Mouse (Mus musculus) mouse embryonic stem cell (cell line): Measurements from ENCODE around the gene Hspa8.

Experiments used
- in situ Hi-C, 2 experiments: fragments of 300-500 bp; cut with MboI; formaldehyde crosslinking; loops; 1 replicate in 1 of 2; 3 replicates in 1 of 2; pipeline ENCODE4 v1.14.3; 2019 to 2020; ENCODE audit warnings: low sequenced_read_pairs in 2 of 2, low pct_unique_long_range_greater_than_20kb in 1 of 2, mixed read lengths in 1 of 2; ENCODE audit not compliant: unreplicated experiment in 1 of 2

Gene Hspa8

GRCm38 (mm10) chr9:40800675-40801612 lies at the start of gene Hspa8:
Gene Hspa8 (plus strand): TSS chr9:40800984.
- in situ Hi-C loops, result loop anchor here in 1 of 2 experiments (5.0 kb wide), 1 partner anchor 34 kb away; no protein-coding TSS in a partner anchor

DNA sequence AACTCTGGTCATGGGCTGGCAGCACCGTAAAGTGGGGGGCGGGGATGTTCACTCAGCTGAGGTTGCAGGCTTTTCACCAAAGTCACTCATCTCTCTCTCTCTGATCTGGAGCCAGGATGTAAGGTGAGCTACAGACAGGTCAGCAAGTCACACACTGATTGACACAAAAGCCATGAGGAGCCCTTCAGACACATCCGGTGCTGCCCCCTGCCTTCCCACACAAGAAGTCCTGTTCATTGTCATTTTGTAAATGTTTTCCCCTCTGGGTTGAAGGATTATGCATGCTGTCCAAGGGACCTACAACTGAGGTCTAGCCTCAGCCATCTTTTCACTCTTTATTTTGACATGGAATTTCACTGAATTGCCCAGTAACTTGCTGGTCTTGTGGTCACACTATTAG lies 49.0 kb upstream of the Hspa8 start:
- in situ Hi-C loops, result loop anchor here (5.0 to 25.0 kb wide), 2 partner anchors 124 to 339 kb away; no protein-coding TSS in a partner anchor

- in situ Hi-C loops, result loop anchor here in 1 of 2 experiments (25.0 kb wide), 1 partner anchor 344 kb away; no protein-coding TSS in a partner anchor
Observed at GRCm38 (mm10) chr9:40756401-40756800, 44.4 kb upstream of the Hspa8 start.

DNA sequence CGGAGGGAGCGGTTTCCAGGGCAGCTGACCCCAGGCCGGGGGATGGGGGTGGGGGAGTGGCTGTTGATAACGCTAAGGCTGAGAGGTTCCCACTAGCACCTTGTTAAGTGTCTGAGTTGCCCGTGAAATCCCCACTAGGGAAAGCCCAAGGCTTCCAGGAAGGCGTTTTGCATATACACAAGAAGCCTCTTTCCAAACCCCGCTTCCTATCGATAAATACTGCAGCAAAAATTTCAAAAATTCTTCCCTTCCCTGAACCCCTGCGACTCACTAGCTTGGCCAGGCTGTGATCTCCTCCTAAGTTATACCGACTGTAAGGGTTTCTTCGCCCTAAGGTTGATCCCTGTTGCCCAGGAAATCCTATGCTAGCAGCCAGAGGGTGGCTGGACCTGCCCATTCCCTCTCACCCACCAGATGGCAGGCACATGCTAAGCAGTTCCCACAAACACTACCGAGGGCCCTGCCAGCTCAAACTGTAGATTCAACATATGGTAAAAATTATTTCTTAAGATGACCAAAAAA lies 43.6 kb upstream of the Hspa8 start:
- in situ Hi-C loops, result loop anchor here in 1 of 2 experiments (25.0 kb wide), 1 partner anchor 345 kb away; no protein-coding TSS in a partner anchor

DNA sequence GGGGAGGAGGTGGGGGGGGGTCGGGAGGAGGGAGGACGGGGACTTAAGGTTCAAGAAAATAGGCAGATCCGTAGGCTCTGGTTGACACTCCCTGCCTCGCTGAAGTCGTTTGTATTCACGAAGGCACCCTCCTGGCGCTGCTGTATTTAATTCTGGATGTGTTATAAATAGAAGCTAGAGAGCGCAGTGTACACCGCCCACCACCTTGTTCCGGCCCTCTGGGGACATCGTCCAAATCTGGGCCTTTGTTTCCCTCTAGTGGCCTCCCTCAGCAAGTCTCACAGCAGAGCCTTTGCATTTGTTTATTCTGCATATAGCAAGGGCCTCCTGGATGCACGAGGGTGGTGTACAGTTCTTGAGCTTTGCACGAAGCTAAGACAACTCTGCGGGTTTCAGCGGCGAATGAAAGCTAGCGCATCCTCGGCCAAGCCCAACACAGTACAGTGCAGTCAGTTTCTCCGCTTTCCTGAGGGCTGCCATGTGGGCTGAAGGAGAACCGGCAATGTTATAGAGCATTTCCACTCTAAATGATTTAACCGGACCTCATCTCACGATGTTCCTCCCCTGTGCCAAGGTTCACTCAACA lies 43.0 kb upstream of the Hspa8 start:
- in situ Hi-C loops, result loop anchor here in 1 of 2 experiments (25.0 kb wide), 1 partner anchor 345 kb away; no protein-coding TSS in a partner anchor

DNA sequence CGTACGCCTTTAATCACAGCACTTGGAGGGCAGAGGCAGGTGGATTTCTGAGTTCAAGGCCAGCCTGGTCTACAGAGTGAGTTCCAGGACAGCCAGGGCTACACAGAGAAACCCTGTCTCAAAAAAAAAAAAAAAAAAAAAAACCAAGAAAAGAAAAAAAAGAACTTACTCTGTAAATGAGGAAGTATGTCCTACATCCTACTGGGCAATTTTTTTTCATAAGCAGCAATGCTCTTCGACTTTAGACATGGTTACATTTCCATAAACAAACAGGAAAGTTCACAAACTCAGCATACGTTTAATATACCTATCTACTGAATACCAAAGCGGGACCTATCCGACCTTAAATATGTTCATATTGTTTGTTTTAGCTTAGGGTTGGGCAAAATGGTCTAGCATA lies 38.4 kb upstream of the Hspa8 start:
- in situ Hi-C loops, result loop anchor here in 1 of 2 experiments (25.0 kb wide), 1 partner anchor 350 kb away; no protein-coding TSS in a partner anchor

DNA sequence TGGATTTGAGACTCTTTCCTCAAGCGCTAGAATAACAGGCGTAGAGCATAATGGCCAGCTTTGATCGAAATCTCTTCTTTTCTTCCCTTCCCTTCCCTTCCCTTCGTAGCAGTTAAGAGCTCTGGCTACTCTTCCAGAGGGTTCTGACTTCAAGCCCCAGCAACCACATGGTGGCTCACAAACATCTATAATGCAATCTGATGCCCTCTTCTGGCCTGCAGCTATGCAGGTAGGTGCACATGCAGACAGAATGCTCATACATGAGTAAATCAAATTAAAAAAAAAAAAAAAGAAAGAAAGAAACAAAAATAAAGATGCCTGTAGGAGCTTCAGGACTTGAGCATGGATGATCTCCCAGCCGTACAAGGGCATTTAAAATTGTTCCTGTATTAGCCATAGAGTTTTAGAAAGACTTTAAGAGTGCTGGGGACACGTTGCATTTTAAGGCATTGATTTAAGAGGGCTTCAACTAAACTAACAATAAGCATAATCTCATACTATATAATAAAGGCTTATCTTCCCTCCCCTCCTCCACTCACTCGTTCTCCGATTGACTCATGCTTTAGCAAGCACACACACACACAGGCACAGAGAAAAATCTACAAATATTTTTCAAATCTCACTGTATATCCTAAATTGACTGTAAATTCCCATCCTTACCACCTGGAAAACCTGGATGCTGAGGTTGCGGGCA lies 35.8 kb upstream of the Hspa8 start:
- in situ Hi-C loops, result loop anchor here (5.0 to 25.0 kb wide), 2 partner anchors 37 to 353 kb away; partner anchors contain the start of gene Hspa8 (in 1 of the 2)

GRCm38 (mm10) chr9:40765581-40765940 lies 35.2 kb upstream of the Hspa8 start:
- in situ Hi-C loops, result loop anchor here (5.0 to 25.0 kb wide), 2 partner anchors 37 to 353 kb away; partner anchors contain the start of gene Hspa8 (in 1 of the 2)

- in situ Hi-C loops, result loop anchor here (5.0 to 25.0 kb wide), 2 partner anchors 36 to 354 kb away; partner anchors contain the start of gene Hspa8 (in 1 of the 2)
Observed at GRCm38 (mm10) chr9:40766058-40766605, 34.7 kb upstream of the Hspa8 start.

- in situ Hi-C loops, result loop anchor here (5.0 to 25.0 kb wide), 2 partner anchors 34 to 356 kb away; partner anchors contain the start of gene Hspa8 (in 1 of the 2)
Observed at GRCm38 (mm10) chr9:40767946-40768345, 32.8 kb upstream of the Hspa8 start.

GRCm38 (mm10) chr9:40772246-40772645 lies 28.5 kb upstream of the Hspa8 start:
- in situ Hi-C loops, result loop anchor here in 1 of 2 experiments (25.0 kb wide), 1 partner anchor 360 kb away; no protein-coding TSS in a partner anchor

DNA sequence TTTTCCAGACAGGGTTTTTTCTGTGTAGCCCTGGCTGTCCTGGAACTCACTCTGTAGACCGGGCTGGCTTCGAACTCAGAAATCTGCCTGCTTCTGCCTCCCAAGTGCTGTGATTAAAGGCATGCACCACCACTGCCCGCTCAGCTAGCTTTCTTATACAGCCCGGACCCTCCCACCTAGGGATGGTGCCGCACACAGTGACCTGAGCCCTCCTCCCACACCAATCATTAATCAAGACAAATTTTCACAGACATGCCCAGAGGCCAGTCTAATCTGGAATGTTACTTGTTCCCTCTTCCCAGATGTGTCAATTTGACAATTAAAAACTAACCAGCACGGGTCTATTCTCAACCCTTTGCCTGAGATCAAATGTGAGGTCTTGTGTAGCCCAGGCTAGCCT lies 27.6 kb upstream of the Hspa8 start:
- in situ Hi-C loops, result loop anchor here in 1 of 2 experiments (25.0 kb wide), 1 partner anchor 361 kb away; no protein-coding TSS in a partner anchor

- in situ Hi-C loops, result loop anchor here in 1 of 2 experiments (25.0 kb wide), 1 partner anchor 362 kb away; no protein-coding TSS in a partner anchor
Observed at GRCm38 (mm10) chr9:40773869-40774268, 26.9 kb upstream of the Hspa8 start.

DNA sequence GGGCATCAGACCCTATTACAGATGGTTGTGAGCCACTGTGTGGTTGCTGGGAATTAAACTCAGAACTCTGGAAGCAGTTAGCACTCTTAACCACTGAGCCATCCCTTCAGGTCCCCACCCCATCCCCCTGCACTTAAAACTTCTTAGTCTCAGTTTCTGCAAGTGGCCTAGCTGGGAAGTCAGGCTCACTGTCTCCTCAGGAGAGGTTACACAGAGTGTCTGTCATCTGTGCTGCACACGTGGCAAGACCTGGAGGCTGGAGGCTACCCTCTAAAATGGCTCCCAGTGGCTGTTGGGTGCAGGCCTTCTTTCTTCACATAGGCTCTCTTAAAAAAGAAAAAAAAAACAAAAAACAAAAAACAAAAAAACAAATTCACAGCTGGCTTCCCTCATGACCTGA lies 24.7 kb upstream of the Hspa8 start:
- in situ Hi-C loops, result loop anchor here in 1 of 2 experiments (25.0 kb wide), 1 partner anchor 539 kb away; no protein-coding TSS in a partner anchor

DNA sequence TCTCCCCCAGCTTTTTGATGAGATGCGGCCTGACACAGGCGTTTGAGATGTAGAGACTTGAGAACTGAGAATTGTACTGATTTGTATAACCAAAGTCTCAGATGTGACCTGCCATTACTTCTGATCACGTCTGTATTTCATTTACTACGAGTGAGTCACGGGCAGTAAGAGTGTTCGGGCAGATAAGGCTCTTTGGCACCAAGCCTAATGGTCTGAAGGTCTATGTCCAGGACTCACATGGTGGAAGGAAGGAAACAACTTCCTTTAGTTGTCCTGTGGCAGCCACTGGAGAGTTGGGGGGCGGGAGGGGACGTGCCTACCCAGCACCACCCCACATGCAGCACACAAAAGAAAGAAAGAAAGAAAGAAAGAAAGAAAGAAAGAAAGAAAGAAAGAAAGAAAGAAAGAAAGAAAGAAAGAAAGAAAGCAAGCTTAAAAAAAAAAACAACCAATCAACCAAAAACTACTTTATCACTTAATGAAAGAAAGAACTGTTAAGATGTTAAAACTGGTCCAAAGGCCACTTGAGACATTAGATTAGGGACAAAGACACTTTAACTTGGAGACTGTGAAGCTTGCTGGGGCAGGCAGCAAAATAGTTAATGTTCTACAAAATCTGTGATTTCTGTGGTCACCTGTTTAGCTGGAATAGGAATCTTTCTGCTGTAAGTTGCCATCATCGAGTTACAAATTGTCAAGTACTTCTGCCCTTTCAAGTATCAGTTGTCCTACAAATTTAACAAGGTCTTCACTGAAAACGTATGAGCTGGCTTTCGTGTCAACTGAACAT lies 24.1 kb upstream of the Hspa8 start:
- in situ Hi-C loops, result loop anchor here in 1 of 2 experiments (25.0 kb wide), 1 partner anchor 539 kb away; no protein-coding TSS in a partner anchor

GRCm38 (mm10) chr9:40780111-40780510 lies 20.7 kb upstream of the Hspa8 start:
- in situ Hi-C loops, result loop anchor here in 1 of 2 experiments (25.0 kb wide), 1 partner anchor 543 kb away; no protein-coding TSS in a partner anchor
